10 mouse cellular contexts compared by ENCODE assay signal in the genomic region with DNA sequence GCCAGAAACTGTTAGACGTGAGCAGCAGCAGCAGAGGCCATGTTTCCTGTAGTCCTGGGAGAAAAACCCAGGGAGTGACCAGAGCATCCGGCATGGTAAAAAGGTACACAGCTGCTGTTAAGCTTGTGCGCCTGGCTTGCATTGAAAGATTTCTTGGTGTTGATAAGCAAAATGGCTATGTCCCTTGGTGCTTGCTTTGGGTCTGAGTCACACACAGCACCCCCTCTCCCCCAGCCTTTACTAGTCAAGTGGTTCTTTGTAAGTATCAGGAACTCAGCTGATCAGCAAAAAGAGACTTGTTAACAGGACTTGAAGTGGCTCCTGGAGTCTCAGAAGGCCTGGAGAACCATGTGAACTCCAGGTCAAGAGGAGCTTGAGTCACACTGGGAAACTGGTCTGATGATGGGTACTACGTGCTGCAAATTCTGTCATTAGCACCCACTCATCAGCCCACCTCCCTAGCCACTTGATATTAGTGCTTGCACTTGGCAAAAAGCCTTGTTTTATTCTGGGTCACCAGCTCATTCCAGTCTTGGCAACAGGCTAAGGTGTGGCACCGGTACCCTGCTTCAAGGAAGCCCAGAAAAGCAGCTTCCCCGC. TPM values are rescaled to one million over a fixed set of nuclear protein-coding genes. Genes with fewer than 3 reads are reported as not detected.
A peak's percentile ranks its signal among the peaks of the same experiment; 100 is the strongest.
DNase-seq lines count a peak whose midpoint lies in the region.
"Had no signal": no experiment of that assay in that cellular context is flagged by ENCODE, and none has a peak within 500 bp of the region (broad histone marks: within the 10 kb centered on the region; RNA-seq: fewer than 3 reads in every experiment).

No protein-coding gene starts in this region.

- no peak overlapping the region for H3K4me3 ChIP-seq in brown adipose tissue, adult 24 weeks (ENCODE audit: insufficient read depth, low read depth, low read length)
- H3K4me3 ChIP-seq: embryonic facial prominence, embryonic 15.5 days; hindbrain, embryonic 13.5 days had no signal

- intact Hi-C loops in heart, postnatal 10 days (cut with DNase I) = no loop called here

- peak overlapping the region; percentile 74 for H3K27ac ChIP-seq in brown adipose tissue, adult 24 weeks (replicated peaks; ENCODE audit: low read depth, low read length)
- H3K27ac ChIP-seq: embryonic facial prominence, embryonic 15.5 days; hindbrain, embryonic 13.5 days had no signal

- peaks cover 12% of the 10 kb centered on the region for H3K4me1 ChIP-seq in brown adipose tissue, adult 24 weeks (ENCODE audit: control insufficient read depth, insufficient read depth, insufficient read length, low read length)
- H3K4me1 ChIP-seq: embryonic facial prominence, embryonic 15.5 days had no signal

- DNase-seq in kidney, adult 9 months = peak; percentile 9
- no peak for DNase-seq in kidney, postnatal 14 days
- DNase-seq in heart, postnatal 10 days = peak; percentile 49 to 52
- peak; percentile 55 for DNase-seq in lung, postnatal 25 days (ENCODE audit: low spot score)
- DNase-seq in embryo, embryonic 11 days = no peak
- DNase-seq in layer of hippocampus, adult 11-12 months (ENCODE audit: low spot score) = no peak
- no peak for DNase-seq in testis, postnatal 14 days (ENCODE audit: low spot score)

RNA-seq across cellular contexts. Expression of a gene that starts 0.5 kb away (rescaled TPM):
- polyA plus RNA-seq in brown adipose tissue, adult 24 weeks (2012; ENCODE audit: insufficient read depth, insufficient read length, missing spikeins) = 2.6 and 2.7 TPM in 2 replicates
- total RNA-seq in heart, postnatal 10 days (2021) = 1 to 10 TPM in 1 of 2 experiments, under 1 TPM in 1; 0.72 to 1.2 TPM

RNA-seq across cellular contexts. Expression of a gene that starts 6.5 kb away (rescaled TPM):
- polyA plus RNA-seq in brown adipose tissue, adult 24 weeks (2012; ENCODE audit: insufficient read depth, insufficient read length, missing spikeins) = not detected in 2 replicates
- 1 to 10 TPM; 2.3 to 4.9 TPM for total RNA-seq in heart, postnatal 10 days (2021)

RNA-seq across cellular contexts. Expression of a gene that starts 40.7 kb away (rescaled TPM):
- 60.4 and 82.4 TPM in 2 replicates for polyA plus RNA-seq in brown adipose tissue, adult 24 weeks (2012; ENCODE audit: insufficient read depth, insufficient read length, missing spikeins)
- 100 to 1,000 TPM; 108 to 126 TPM for total RNA-seq in heart, postnatal 10 days (2021)

Comparison
In these comparisons a context has a peak if more than half of its experiments do, and no peak if none do; other contexts are left out.
1. DNase-seq: peak in kidney, adult 9 months (single experiment), heart, postnatal 10 days (2 of 2) and lung, postnatal 25 days (single experiment); none in kidney, postnatal 14 days (single experiment), embryo, embryonic 11 days (single experiment), layer of hippocampus, adult 11-12 months (single experiment) and testis, postnatal 14 days (single experiment).